Mouse (Mus musculus) CH12.LX (cell line): ENCODE results near the gene Gmfg.

Source experiments
- CHD1 ChIP-seq: IDR thresholded peaks from 2 replicates; pipeline ENCODE4 v1.6.1; 2012; ENCODE audit warnings: low read depth, low read length, improper control_type of control experiment, inconsistent platforms
- CTCF ChIP-seq, 2 experiments: IDR thresholded peaks in 1 of 2; conservative IDR thresholded peaks in 1 of 2; 2 replicates each; pipeline ENCODE4 v1.5.1; 2011 to 2012; ENCODE audit warnings: low read depth in 2 of 2, low read length in 2 of 2, improper control_type of control experiment in 1 of 2, inconsistent platforms in 1 of 2, mild to moderate bottlenecking in 1 of 2, moderate library complexity in 1 of 2
- HCFC1 ChIP-seq: IDR thresholded peaks from 2 replicates; pipeline ENCODE4 v1.6.1; 2012; ENCODE audit warnings: low read depth, mild to moderate bottlenecking, inconsistent platforms, low read length, improper control_type of control experiment
- MAX ChIP-seq: IDR thresholded peaks from 2 replicates; pipeline ENCODE4 v1.6.1; 2011; ENCODE audit warnings: low read length, improper control_type of control experiment
- MYC ChIP-seq: IDR thresholded peaks from 2 replicates; pipeline ENCODE4 v1.6.1; 2011; ENCODE audit warnings: low read depth, mild to moderate bottlenecking, improper control_type of control experiment, low read length
- POLR2A ChIP-seq: IDR thresholded peaks from 2 replicates; pipeline ENCODE4 v1.6.1; 2011; ENCODE audit warnings: low read depth, mild to moderate bottlenecking, improper control_type of control experiment, low read length
- RCOR1 ChIP-seq: conservative IDR thresholded peaks from 2 replicates; pipeline ENCODE4 v1.6.1; 2012; ENCODE audit warnings: low read depth, mild to moderate bottlenecking, inconsistent platforms, low read length, improper control_type of control experiment
- UBTF ChIP-seq: IDR thresholded peaks from 2 replicates; pipeline ENCODE4 v1.6.1; 2012; ENCODE audit warnings: low read depth, mild to moderate bottlenecking, inconsistent platforms, low read length, improper control_type of control experiment, moderate library complexity
- USF1 ChIP-seq: IDR thresholded peaks from 2 replicates; pipeline ENCODE4 v1.6.1; 2014; ENCODE audit warnings: low read depth, mild to moderate bottlenecking, inconsistent platforms, low read length, improper control_type of control experiment
- ZC3H11A ChIP-seq: IDR thresholded peaks from 2 replicates; pipeline ENCODE4 v1.6.1; 2012; ENCODE audit warnings: low read depth, mild to moderate bottlenecking, inconsistent platforms, low read length, improper control_type of control experiment
- ZKSCAN1 ChIP-seq: IDR thresholded peaks from 2 replicates; pipeline ENCODE4 v1.6.1; 2012; ENCODE audit warnings: low read depth, inconsistent platforms, low read length, improper control_type of control experiment, borderline replicate concordance

DNA sequence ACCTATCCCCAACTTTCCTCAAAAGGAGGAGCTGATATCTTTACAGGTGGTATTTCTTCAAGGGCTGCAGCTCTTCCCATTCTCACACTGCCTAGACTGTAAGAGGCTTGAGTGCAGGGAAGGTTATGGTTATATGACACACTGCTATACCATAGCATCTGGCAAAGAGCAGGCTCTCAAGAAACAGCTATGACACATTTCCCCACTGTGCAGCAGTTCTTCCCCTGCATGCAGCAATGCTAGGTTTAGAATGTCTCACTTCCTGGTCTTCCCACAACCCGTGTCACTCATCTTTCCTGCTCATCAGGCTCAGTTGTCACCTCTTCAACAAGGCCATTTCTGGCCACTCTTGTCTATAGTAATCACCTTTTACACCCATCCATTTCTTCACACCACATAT, 6.7 kb upstream of the Gmfg start:
- TF ChIP-seq HCFC1 (no peak), ZC3H11A (no peak), POLR2A (no peak), UBTF (no peak), CHD1 (no peak), USF1 (no peak), ZKSCAN1 (no peak), CTCF (conservative IDR thresholded peaks at IDR 0.05 in 1 of 2, IDR thresholded peaks at IDR 0.05 in 1 of 2; ENCODE audit: low read depth in 2 of 2, low read length in 2 of 2) (no peak), RCOR1 (no peak), MYC (no peak), MAX (no peak)
